Mouse (Mus musculus): ENCODE measurements around the gene Pbx2.
"Not testable (repeated sequence)": the region's sequence is repeated elsewhere in the genome, so short reads cannot be mapped to it uniquely, and the experiment has no call there.

The Pbx2 gene

DNA sequence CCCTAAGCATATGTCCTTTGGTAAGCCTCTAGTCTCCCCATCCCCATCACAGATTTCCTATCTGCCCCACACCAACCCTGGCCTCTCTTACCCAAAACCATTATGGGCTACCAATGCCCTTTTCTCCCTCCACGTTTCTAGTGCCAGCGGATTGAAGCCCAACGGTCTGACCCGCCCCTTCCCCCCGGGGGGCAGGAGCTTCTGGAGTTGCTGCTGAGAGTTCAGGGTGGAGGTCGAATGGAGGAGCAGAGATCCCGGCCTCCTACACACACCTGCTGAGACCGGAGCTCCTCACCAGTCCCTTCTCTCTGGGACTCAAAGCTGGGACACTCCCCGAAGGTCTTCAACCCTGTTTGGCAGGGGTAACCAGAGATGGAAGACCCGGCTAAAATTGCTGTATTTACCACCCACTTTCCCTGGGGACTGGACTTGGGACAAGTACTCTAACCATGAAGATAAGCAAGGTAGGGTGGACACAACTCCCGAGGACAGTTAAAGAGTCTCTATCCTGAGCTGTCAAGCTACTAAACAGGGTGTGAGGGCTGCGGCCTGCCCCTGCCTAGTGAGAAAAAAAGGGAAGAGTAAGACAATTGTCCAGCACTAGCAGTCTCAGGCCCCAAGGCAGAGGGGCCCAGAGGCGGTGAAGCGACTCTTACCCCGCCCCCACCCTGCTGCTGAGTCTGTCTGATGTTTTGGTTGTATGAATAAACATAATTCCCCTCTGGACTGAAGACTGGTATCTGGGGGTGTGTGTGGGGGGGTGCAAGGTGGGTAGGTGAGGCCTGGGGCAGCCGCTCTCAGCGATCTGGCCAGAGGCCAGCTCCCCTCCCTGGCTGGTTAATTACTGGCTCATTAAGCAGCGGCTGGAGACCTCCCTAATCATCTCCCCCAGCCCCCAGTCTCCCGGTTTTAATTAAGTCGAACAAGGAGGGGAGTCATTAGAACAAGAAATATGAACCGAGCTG is at the start of gene Pbx2:
TSS of gene Pbx2 (plus strand) at position 238 of the 965 bp plus-strand sequence.
- peak; percentile 55 for DNase-seq (ENCODE audit: low read depth)

DNA sequence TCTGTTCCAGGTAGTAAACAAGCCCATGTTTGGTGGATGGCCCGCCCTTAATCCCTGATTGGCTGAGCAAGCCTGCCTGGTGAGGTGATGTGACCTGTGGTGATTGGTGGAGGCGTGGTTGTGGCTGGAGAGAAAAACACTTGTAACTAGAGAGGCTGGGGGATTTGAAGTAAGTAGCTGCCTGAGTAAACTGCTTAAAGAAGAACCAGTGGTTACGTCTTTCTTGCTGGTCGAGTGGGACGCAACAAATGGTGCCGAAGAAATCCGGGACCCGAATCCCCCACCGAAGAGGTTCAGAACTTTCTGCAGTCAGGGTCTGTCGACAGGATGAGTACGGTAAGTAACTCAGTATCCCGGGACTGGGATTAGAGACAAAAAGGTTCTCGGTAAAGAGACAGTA is 47.5 kb upstream of the Pbx2 start:
- not testable (repeated sequence) for DNase-seq (ENCODE audit: low read depth)

DNA sequence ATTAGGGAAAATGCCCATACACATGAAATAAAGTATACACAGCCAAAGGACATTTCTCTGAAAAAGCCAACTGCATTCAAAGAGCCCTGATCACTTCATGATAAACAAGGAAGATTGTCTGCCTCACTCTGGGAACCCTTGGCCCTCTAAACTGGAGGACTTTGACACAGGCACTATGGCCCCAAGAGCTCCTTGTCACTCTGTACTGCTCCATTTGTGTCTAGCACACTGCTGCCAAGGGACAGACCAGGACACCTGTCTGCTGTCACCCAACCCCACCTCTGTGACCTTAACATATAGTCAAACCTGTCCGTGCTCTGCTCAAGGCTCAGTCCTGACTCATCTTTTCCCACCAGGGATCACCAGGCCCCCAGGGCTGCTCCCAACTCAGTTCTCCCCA is 44.3 kb upstream of the Pbx2 start:
- no peak for DNase-seq (ENCODE audit: low read depth)

DNA sequence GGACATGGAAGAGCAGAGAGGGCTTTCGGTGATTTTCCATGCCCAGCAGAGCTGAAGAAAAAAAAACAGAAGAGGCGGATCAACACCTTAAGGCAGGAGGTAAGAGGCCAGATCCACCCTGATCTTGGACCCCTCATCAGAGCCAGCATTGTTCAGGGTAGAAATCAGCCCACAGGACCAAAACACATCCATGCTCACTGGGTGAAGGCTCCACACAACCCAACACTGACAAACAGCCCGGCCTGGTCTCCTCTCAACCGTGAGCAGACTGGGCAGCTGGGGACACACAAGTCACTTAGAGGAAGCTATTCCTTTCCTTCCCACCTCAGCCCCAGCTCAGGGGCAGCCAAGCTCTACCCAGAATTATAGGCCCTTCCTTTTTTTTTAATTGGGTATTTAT is 43.5 kb upstream of the Pbx2 start:
- DNase-seq (ENCODE audit: low read depth): no peak

DNA sequence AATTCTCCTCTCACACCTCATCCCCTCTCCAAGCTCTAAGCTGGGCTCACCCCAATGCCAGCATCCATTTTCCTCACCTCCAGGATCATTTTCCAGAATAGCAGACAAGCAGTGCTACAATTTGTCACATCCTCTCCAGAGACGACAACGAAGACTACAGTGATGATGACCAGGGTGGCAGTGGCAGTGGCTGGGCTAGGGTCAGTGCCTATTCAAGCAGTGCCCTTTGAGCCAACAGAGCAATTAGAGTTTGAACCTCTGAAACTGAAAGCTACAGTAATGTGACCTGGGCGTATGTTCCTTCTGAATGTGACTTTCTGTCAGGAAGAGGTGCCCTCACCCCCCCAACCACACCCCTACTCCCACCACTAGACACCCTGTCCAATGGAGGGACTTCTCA is 41.9 kb upstream of the Pbx2 start:
- DNase-seq (ENCODE audit: low read depth): no peak

DNA sequence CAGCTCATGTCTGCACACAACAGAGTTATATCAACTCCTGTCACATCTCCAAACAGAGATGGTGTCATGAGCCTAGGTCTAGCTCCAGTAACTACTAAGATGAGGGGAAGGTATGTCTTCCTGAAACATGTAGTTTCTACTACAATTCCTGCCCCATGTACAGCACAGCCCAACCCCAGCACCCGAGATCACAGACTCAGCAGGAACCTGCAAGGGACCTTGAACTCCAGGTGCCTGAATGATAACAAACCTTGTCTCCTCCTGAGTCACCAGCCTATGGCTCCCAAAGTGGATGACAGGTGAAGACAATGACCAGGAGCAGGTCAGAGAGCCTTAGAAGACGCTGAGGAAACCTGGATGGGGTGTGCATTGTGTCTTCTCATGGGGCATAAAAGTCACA is 41.2 kb upstream of the Pbx2 start:
- no peak for DNase-seq (ENCODE audit: low read depth)

DNA sequence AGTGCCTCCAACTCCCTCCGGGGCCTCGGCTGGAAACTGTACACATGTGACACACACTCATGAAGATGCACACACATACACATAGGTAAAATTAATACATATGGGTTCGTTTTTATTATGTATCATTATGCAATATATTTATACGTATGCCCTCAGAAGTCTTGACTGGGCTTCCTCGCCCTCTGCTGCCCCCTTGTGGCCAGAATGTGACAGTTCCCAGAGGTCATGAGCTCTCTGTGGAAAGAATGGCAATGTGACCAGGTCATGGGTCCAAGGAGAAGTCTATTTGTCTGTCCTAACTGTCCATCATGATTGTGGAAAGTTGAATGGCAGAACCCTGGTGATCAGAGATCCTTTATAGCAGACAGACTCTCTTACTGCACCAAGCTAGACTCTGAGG is 35.6 kb upstream of the Pbx2 start:
- peak; percentile 81 for DNase-seq (ENCODE audit: low read depth)

DNA sequence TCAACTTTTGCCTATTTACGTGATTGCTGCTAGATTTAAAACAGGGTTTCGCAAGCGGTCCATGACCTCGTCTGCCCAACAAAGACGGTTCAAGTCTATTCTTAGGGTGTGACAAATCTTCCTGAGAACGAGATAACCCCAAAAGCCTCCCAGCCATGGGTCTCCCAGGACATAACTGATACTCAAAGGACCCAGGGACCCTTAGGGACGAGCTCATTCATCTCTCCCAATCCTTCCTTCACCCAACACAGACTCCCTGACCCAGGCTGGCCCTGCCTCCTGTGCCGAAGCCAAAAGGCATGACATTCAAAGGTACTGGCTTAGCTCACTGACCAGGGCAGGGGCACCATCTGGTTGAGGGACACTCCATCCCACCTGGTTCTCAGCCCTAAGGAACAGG is 34.7 kb upstream of the Pbx2 start:
- DNase-seq (ENCODE audit: low read depth): no peak

DNA sequence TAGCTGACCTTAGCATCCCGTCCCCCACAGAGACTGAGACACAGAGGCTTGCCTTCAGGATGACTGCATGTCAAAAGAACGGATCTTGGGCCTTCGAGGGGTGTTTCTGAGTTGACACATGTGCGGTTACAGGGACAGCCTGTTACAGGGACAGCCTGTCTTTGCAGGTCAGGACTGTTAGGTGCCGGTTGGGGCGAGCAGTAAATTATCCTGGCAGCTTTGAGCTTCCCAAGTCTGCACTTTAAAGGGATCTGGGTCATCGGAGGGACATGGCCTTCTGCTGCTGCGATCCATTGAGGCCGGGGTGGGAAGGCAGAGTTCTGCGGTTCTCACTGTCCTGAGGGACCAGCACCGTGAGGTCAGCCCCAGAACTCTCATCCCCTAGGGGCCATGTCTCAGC is 33.7 kb upstream of the Pbx2 start:
- no peak for DNase-seq (ENCODE audit: low read depth)

DNA sequence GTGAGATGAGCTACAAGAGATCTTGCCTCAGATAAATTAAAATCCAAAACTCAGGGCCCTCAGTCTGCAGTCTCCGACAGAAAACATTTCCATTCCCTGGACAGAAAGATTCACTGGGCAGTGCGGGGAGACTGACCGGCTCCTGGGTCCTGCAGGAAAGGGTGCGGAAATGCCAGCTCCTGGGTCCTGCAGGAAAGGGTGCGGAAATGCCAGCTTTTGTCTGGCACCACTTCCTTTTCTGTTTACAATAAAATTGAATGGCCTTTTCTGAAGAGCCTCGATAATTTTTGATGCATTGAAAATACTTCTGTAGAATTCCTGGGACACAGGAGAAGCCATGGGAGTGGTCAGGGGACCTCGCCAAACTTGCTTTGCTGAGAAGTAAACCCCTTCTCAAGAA is 31.9 kb upstream of the Pbx2 start:
- DNase-seq (ENCODE audit: low read depth): no peak

DNA sequence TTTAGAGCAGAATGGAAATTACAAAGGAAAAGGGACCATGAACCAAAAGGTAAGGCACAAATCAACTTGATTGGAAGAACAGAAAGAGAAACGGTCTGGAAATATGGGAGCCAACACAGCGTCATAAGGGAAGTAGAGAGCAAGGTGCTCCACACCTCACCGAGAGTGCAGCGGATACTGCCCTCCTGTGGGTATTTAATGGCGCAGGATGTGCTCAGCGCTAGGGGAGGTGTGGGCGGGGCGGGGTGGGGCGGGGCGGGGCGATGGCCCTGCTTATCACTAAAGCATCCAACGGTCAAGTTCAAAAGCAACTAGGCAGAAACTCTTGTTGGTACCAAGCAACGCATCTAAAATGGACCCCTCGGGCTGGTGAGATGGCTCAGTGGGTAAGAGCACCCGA is 31.2 kb upstream of the Pbx2 start:
- DNase-seq (ENCODE audit: low read depth): no peak

DNA sequence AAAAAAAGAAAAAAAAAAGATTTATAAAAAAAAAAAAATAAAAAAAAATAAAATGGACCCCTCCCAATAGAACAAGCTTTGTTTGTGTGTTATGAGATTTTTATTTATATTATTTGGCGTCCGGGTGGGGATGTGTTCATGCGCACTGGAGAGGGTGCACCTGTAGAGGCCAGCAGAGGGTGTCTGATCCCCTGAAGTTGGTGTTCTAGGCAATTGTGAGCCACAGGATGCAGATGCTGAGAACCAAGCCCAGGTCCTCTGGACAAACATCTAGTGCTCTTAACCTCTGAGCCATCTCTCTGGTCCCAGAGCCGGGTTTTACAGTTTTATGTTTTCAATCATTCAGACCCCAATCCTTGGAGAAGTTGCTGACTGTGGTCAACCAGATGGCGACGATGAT is 30.6 kb upstream of the Pbx2 start:
- DNase-seq (ENCODE audit: low read depth): no peak

DNA sequence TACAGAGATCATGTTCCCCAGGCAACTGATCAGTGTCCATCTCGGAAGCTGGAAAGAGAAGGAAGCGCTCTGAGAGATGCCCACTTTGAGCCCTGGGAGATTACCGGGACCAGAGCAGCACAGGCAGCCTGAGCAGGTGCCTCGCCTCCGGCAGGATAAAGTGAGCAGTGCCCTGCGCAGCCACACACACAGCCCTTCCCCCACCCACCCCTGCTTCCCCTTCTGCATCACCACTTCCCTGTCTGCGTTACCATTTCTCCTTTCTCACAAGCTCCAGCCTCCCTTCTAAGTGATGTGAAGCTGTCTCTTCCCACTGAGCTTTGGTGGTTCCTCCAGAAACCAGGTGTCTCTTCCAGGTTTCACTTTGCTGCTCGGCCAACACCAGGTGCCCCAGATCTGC is 29.9 kb upstream of the Pbx2 start:
- no peak for DNase-seq (ENCODE audit: low read depth)

DNA sequence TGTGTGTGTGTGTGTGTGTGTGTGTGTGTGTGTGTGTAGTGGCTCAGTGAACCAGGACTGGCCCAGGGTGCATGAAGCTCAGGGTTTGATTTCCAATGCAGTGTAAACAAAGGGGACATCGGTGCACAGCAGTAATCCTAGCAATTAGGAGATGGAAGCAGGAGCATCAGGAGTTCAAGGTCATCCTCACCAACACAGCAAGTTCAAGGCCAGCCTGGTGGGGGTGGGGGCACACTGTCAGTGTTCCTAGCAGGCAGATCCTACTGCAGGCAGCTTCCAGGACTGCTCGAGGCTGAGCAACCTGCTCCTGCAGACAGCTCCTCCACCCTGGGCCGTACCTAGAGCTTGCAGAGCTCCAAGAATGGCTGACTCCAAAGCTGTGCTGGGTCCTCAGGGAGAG is 28.5 kb upstream of the Pbx2 start:
- no peak for DNase-seq (ENCODE audit: low read depth)

DNA sequence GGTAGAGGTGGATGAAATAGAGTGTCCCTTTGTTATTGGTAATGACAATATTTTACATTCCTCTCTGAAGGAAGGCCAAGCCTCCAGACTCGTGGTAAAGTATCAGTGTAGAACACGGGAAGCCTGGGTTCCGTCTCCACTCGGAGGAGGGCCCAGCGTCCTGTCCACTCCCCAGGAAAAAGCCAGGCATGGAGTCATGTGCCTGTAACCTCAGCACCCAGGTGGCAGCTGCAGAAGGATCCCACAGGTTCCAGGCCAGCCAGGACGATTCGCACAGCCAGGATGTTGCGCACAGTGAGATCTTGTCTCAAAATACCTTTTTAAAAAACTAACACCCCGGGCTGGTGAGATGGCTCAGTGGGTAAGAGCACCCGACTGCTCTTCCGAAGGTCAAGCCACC is 27.7 kb upstream of the Pbx2 start:
- no peak for DNase-seq (ENCODE audit: low read depth)

DNA sequence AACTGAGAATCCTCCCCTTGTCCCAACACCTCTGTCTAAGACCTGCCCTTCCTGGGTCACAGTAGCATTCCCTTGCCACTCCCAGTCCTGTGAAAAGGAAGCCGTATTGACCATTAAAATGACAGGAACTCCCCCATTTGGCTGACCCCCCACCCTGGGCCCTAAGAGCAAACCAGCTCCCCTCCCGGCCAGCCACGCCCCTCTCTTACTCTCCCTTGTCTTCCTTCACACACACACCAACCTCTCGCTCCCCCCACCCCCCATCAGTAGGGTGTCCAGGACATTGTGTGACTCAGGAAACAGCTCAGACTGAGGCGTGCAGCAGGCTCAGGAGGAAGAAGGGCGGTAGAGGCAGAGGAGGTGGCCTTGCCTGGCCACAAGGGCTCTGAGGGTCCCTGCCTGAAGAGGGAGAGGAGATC is 27.1 kb upstream of the Pbx2 start, which contains the start of gene Notch4:
TSS of gene Notch4 (plus strand) at position 266 of the 419 bp plus-strand sequence.
- no peak for DNase-seq (ENCODE audit: low read depth)

DNA sequence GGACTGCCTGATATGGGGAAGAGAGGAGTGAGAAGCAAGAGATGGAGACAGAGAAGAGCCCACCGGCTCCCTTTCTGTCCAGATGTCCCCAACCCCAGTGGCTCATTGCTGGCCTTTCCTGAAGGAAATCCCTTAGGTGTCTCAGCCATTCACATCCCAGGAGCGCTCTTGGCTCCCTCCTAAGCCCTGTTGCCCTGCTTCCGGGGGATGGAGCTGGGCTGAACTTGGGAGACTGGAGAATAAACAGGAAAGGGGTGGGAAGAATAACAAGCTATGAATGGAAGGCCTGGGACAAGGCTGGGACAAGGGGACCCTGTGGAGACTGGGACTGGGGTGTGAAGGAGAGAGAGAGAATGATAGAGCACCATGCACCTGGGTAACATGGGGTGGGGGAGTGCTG is 26.3 kb upstream of the Pbx2 start:
- no peak for DNase-seq (ENCODE audit: low read depth)

DNA sequence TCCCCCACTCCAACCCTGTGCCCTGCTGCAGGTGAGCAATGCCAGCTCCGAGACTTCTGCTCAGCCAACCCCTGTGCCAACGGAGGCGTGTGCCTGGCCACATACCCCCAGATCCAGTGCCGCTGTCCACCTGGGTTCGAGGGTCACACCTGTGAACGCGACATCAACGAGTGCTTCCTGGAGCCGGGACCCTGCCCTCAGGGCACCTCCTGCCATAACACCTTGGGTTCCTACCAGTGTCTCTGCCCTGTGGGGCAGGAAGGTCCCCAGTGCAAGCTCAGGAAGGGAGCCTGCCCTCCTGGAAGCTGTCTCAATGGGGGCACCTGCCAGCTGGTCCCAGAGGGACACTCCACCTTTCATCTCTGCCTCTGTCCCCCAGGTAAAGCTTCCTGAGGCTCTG is 23.8 kb upstream of the Pbx2 start:
- no peak for DNase-seq (ENCODE audit: low read depth)

DNA sequence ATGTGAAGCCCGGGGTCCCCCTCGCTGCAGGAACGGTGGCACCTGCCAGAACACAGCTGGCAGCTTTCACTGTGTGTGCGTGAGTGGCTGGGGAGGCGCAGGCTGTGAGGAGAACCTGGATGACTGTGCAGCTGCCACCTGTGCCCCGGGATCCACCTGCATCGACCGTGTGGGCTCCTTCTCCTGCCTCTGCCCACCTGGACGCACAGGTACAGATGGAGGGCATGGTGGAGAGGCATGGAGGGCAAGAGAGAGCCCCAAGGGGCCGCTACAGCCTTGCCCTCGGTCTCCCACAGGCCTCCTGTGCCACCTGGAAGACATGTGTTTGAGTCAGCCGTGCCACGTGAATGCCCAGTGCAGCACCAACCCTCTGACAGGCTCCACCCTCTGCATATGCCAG is 22.6 kb upstream of the Pbx2 start:
- DNase-seq (ENCODE audit: low read depth): no peak

DNA sequence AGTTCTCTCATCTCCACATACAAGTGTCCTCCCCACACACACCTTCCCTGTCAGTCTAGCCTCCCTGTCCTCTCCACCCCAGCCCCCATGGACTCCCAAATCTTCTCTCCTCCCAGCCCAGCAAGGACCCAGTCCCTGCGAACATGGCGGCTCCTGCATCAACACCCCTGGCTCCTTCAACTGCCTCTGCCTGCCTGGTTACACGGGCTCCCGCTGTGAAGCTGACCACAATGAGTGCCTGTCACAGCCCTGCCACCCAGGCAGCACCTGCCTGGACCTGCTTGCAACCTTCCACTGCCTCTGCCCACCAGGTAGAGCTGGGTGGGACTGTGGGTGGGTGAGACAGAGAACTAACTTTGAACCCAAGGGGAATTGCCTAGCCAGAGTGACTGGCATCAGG is 21.1 kb upstream of the Pbx2 start:
- DNase-seq (ENCODE audit: low read depth): no peak

DNA sequence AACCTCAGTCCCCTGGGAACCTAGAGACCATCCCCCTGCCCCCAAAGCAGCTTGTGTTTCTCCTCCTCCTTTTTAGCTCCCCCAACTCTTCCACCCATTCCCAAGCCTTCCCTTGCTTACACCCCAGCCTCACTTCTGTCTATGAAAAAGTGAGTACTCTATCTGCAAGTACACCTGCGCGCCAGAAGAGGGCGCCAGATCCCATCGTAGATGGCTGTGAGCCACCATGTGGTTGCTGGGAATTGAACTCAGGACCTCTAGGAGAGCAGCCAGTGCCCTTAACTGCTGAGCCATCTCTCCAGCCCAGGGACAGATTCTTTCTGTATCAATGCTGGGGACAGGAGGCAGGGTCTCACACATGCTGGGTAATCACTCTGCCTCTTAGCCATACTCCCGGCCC is 19.2 kb upstream of the Pbx2 start:
- no peak for DNase-seq (ENCODE audit: low read depth)

DNA sequence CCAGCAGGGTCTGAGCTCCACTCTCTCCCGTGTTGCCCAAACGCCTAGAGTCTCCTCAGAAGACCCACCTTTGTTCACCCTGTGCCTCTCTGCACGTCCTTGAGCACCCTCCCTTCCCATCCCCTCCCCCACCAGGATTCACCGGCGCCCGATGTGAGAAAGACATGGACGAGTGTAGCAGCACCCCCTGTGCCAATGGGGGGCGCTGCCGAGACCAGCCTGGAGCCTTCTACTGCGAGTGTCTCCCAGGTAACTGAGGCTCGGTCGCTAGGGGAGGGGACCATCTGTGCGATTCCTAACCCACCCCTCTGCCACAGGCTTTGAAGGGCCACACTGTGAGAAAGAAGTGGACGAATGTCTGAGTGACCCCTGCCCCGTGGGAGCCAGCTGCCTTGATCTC is 18.7 kb upstream of the Pbx2 start:
- no peak for DNase-seq (ENCODE audit: low read depth)

DNA sequence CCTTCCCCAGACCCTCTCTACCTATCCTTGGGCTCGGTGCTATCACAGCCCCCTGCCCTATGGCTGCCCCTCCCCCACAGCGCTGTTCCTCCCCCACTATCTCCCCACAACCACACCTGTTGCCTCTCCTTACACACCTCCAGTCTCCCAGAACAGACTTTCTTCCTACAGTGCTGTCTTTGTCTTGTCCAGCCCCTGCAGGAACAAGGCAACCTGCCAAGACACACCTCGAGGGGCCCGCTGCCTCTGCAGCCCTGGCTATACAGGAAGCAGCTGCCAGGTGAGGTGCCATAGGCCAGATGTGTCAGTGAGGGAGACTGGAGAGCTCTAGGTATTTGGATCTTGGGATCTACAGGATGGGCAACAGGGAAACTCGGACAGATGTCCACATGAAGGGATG is 14.5 kb upstream of the Pbx2 start:
- no peak for DNase-seq (ENCODE audit: low read depth)

DNA sequence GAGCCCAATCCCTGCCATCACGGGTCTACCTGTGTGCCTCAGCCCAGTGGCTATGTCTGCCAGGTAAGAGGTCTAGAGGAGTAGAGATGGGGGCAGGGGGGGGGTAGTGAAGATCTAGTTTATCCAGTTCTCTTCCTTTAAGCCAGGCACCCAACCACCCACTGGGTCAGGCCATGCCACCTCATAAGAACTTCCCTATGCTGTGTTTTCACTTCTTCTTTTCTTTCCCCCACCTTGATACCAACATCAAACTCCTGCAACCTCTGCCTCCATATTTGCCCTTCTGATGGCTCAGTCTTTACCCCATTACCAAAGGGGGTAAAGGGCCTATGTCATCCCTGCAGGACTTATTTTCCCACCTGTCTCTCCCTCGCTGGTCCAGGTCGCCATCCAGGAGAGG is 13.0 kb upstream of the Pbx2 start:
- no peak for DNase-seq (ENCODE audit: low read depth)
